In the genomic region with DNA sequence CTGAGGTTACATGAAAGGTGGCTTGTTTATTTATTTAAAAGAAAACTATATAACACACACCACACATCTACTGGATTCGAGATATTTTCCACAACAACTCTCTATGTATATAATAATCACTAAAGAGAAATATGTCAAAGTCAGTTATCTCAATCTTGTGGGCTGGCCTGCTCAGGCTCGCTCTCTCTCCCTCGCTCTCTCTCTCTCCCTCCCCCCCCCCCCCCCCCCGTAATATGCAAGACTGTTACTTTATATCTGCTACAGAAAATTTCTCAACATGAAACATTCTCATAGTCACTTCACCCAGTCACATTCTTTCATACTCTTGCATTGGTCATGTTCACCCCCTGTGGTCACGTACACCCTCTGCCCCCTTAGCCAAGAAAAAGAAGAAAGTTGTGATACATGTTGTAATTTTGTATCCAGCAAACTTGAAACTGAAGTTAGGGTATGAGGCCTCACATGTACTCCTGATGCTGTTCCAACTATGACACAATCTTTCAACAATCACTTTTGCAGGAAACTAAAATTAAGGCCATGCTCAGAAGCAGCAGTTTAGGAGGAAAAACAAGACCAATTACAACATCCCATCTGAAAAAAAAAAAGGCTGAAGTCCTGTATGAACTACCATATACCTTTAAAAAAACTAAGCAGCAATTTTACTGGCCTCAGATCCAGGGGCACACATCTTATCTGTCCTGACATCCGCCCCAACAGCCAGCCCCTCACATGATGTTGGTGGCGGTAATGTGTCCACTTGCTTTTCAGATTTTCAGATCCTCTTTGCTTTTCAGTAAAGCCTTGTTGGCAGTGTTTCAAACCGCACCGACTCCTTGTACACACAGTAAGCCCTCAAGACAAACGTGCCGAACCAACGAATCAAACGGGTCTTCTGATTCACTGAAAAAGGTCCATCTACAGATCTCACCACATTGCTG, we compare ENCODE assay signal across 9 mouse cellular contexts. TPM values are rescaled to one million over a fixed set of nuclear protein-coding genes. Genes with fewer than 3 reads are reported as not detected.
DNase-seq lines count a peak whose midpoint lies in the region; ATAC-seq and TF ChIP-seq lines count a peak whose summit lies in the region.
"Had no signal": no experiment of that assay in that cellular context is flagged by ENCODE, and none has a peak within 500 bp of the region (broad histone marks: within the 10 kb centered on the region; RNA-seq: fewer than 3 reads in every experiment).

No protein-coding gene starts in this region.

- no peaks in the 10 kb centered on the region for H3K9me3 ChIP-seq in heart, postnatal 0 days (replicated peaks; ENCODE audit: control insufficient read depth, low read length)
- H3K9me3 ChIP-seq in hindbrain, embryonic 16.5 days (ENCODE audit: control insufficient read depth, low read length) = no peaks in the 10 kb centered on the region

- H3K36me3 ChIP-seq in heart, postnatal 0 days (replicated peaks; ENCODE audit: control insufficient read depth, insufficient read depth, low read length) = no peaks in the 10 kb centered on the region
- H3K36me3 ChIP-seq in hindbrain, embryonic 16.5 days (ENCODE audit: control insufficient read depth, insufficient read depth, low read length) = no peaks in the 10 kb centered on the region

- peaks cover 50% of the 10 kb centered on the region for H3K4me1 ChIP-seq in heart, postnatal 0 days (ENCODE audit: control insufficient read depth, insufficient read depth)
- no peaks in the 10 kb centered on the region for H3K4me1 ChIP-seq in hindbrain, embryonic 16.5 days (ENCODE audit: control insufficient read depth, insufficient read depth, low read depth, low read length)

- DNase-seq in layer of hippocampus, adult 9-10 months (ENCODE audit: low spot score) = peak; percentile 35
- no peak for DNase-seq in layer of hippocampus, postnatal 36 days
- peak; percentile 22 for DNase-seq in Patski (ENCODE audit: low read depth, low spot score)
- no peak for DNase-seq in heart, postnatal 0 days (ENCODE audit: low spot score)
- peak; percentile 51 to 61 for DNase-seq in monocyte, adult 2 months (ENCODE audit: low read depth in 1 of 2, low spot score in 2 of 2)
- no peak for DNase-seq in urinary bladder, adult 2 months (ENCODE audit: low spot score)
- DNase-seq: kidney, adult 8-10 months had no signal

- in situ Hi-C loops in Patski (cut with MboI; ENCODE audit: low pct_unique_long_range_greater_than_20kb) = no loop called here

- H3K9ac ChIP-seq in heart, postnatal 0 days (replicated peaks; ENCODE audit: low read depth, low read length) = no peak overlapping the region
- no peak overlapping the region for H3K9ac ChIP-seq in hindbrain, embryonic 16.5 days (ENCODE audit: low read depth, low read length)

- CTCF ChIA-PET in Patski (lab: Charles Lee) = interaction anchor here (0.6 to 1.8 kb wide), 6 partner anchors 9 to 353 kb away, joined by 3 to 4 read pairs (median 3); no protein-coding TSS in a partner anchor

- POLR2A ChIA-PET in Patski (lab: Charles Lee) = no interaction called here

- H3K27me3 ChIP-seq in Patski = no peaks in the 10 kb centered on the region
- no peaks in the 10 kb centered on the region for H3K27me3 ChIP-seq in heart, postnatal 0 days (ENCODE audit: control insufficient read depth, insufficient read depth, low read length)
- no peaks in the 10 kb centered on the region for H3K27me3 ChIP-seq in hindbrain, embryonic 16.5 days (replicated peaks; ENCODE audit: control insufficient read depth, insufficient read depth, low read length)

- TF ChIP-seq EP300 in heart, postnatal 0 days (IDR thresholded peaks at IDR 0.05; ENCODE audit: low read depth) = no peak

- ATAC-seq in Patski = peak; percentile 29
- ATAC-seq in heart, postnatal 0 days (ENCODE audit: insufficient read depth, low read depth) = no peak
- no peak for ATAC-seq in hindbrain, embryonic 16.5 days
- ATAC-seq: activated CD4-positive, CD25-positive, alpha-beta regulatory T cell, adult 4 months had no signal

- WGBS in heart, postnatal 0 days = 51% methylated on average over 13 of the region's 13 CpGs
- WGBS in hindbrain, embryonic 16.5 days = 81% methylated on average over 13 of the region's 13 CpGs

- H3K4me3 ChIP-seq in heart, postnatal 0 days (ENCODE audit: low read depth, low read length) = no peak overlapping the region
- H3K4me3 ChIP-seq in hindbrain, embryonic 16.5 days (ENCODE audit: low read length) = no peak overlapping the region

- no peak for TF ChIP-seq CTCF in Patski (IDR thresholded peaks at IDR 0.05)
- TF ChIP-seq CTCF in heart, postnatal 0 days (IDR thresholded peaks at IDR 0.05; ENCODE audit: low read depth) = no peak

- peak overlapping the region; percentile 17; the same call in 1 of the 2 replicates for H3K4me2 ChIP-seq in heart, postnatal 0 days (ENCODE audit: low read depth, low read length)
- no peak overlapping the region for H3K4me2 ChIP-seq in hindbrain, embryonic 16.5 days (ENCODE audit: low read length)

- peak overlapping the region; percentile 27 for H3K27ac ChIP-seq in heart, postnatal 0 days (ENCODE audit: low read depth)
- no peak overlapping the region for H3K27ac ChIP-seq in hindbrain, embryonic 16.5 days (ENCODE audit: low read depth, low read length)

RNA-seq across cellular contexts. Expression of a gene that starts 52.6 kb away (rescaled TPM):
- total RNA-seq in layer of hippocampus, postnatal 36 days (2021) = 100 to 1,000 TPM; 155 to 161 TPM
- 19.1 TPM for polyA plus RNA-seq in Patski (2021)
- total RNA-seq in heart, postnatal 0 days (2014; rRNA removed; ENCODE audit: low replicate concordance) = 28.8 and 30.3 TPM in 2 replicates
- polyA plus RNA-seq in heart, postnatal 0 days (2015; fragmentation: Nextera tagmentation; extraction: Ambion mirVana) = 3.3 and 3.5 TPM in 2 replicates
- 11.0 and 12.5 TPM in 2 replicates for polyA plus RNA-seq in hindbrain, embryonic 16.5 days (2015; fragmentation: Nextera tagmentation; extraction: Ambion mirVana)
- polyA plus RNA-seq in urinary bladder, adult 2 months (2012; rRNA removed) = 10.9 and 11.2 TPM in 2 replicates

Comparison
In these comparisons a context has a peak if more than half of its experiments do, and no peak if none do; other contexts are left out.
1. DNase-seq: peak in layer of hippocampus, adult 9-10 months (single experiment), Patski (single experiment) and monocyte, adult 2 months (2 of 2); none in layer of hippocampus, postnatal 36 days (0 of 2), heart, postnatal 0 days (single experiment) and urinary bladder, adult 2 months (single experiment).